Mouse (Mus musculus): ENCODE results near the gene Bco1. TPM values are rescaled to one million over a fixed set of nuclear protein-coding genes. Genes with fewer than 3 reads are reported as not detected.

Bco1 gene
- total RNA-seq, 2 experiments from 2014 or later: not detected

DNA sequence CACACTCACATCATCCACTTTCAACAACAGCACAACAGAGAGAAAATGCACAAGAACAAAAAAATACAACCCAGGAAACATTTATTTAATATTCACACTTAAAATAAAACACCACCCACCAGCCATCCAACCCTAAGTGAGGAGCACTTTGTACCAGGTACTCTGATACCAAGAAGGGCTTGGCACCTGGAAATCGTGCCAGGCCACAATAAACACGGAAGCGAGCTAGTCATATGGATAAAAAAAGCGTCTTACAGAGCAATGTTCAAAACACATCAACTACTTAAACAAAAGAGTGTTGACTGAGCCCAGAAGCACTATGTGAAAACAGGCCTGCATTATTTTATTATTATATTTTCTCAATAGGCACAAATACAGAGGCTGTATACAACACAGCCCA is 60.5 kb downstream of the Bco1 start:
- no peak for DNase-seq

DNA sequence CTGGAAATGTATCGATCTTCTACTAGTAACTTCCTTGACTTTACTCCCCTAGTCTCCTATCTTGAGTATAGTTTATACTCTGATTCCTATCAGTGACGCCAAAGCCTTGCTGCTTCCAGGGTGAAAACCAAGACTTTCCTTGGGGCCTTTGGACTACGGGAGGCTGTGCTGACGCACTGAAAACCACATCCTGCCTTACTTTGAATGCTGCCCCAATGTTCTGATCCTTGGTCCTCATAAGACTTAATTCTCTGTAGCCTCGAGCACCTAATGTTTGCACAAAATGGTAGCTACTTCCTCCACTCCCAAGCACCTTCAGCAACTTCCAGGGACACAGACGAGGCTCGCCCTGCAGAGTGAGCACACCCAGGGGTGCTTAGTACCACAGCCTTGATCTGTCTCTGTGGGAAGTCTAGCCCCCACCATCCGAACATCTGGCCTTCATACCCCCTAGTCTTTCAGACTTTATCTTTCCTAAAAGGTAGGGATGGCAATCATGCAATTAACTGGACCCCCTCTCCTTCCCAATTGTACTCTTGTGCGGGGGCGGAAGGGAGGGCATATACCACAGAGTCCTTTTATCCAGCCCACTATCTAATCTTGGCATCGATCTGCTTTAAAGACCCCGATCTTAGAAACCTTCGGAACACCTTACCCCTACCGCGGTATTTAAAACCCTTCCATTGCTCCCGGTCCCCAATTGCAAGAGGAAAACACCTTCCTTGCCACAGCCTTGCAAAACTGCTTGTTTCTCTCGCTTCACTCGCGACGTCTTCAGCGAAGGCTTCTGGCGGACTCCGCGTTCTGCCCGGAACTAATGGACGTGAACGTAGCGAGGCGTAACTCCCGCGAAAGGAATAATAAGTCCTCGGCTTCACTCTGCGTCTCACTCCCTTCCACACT is 61.5 kb downstream of the Bco1 start:
- no peak for DNase-seq

DNA sequence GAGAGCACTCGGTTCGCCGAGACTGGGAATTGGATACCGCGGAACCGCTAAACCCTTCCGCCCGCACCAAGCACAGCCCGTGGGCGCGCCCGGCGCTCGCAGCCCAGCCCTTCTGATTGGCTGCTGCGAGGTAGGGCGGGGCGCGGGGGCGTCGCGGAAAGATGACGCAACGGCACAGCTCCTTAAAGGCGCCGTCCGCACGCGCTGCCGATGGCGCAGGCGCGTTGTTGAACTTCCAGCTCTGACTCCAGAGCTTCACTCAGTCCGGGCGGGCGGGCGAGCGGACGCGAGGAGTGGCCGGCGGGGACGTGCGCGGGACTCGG is 62.1 kb downstream of the Bco1 start:
- DNase-seq: peak; percentile 96

DNA sequence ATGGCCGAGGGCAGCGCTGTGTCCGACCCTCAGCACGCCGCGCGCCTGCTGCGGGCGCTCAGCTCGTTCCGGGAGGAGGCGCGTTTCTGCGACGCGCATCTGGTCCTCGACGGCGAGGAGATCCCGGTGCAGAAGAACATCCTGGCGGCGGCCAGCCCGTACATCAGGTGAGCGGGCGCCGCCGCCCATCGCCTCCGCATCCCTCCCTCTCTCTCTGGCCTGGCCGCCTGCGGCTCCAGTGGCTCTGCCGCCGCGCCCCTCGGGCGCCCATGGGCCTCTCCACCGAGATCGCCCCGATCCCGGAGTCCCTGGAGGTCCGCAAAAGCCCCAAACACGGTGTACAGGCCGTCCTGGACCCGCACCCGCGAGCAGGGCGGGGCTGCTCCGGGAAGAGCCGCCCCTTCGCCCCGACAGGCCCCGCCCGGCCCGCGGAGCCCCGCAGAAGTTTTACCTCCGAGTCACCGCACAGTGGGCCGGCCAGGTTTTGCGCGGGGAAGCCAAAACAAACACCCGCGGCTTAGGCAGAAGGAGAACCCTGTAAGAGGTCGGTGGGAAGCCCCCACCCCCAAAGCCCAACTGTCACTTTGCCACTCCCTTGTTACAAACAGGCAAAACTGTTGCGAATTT is 62.6 kb downstream of the Bco1 start, which contains the start of gene Gan:
Gan (plus strand) TSS at position 1 of the 627 bp plus-strand sequence.
- peak; percentile 24 for DNase-seq

DNA sequence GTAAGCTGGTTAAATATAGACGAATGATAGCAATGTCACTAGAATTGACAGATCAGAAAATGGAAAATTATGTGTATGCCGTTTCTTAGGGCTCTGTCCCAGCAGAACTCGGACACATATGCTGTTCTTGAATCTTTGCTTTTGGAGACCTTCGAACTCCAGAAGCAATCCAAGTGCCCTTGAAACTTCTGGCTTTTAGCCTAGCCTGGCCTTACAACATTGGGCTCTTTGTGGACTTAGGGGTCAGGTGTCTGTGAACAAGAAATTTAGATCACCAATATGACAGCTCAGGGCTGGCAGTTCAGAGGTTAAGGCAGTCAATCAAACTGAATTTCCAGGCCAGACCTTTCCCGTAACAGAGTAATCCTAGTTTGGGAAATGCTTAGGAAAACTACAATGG is 63.4 kb downstream of the Bco1 start:
- DNase-seq: no peak

DNA sequence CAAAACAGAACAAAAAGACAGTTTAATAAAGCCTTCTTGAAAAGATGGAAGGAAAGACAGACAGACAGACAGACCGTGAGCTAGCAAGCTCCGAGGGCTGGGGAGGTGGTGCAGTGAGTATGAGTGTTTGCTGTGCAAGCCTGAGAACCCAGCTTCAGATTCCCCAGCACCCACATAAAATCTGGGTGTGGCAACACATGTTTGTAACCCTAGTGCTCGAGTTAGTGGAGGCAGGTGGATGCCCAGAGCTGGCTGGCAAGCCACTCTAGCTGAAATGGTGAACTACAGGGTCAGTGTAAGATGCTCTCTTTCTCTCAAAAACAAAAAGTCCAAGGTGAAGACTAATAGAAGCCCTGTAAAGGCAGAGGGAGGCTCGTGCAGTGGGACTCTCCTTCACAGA is 69.3 kb downstream of the Bco1 start:
- DNase-seq: no peak

DNA sequence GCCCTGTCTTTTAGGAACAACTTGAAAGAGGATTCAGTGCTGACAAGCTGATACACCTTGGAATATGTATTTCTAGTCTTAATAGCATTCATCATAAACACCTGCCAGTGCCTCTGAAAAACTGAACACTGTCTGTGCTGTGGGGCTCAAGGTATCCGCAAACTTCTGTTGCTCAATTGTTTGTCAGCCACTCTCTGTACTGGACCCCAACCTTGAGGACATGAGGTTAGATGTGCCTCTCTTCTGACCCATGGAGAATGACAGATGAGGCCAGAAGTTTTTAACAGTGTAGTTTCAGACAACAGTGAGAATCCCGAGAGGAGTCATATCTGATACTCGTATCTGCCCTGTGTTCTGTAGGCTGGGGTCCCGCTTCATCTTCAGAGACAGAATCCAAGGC is 69.9 kb downstream of the Bco1 start:
- no peak for DNase-seq

DNA sequence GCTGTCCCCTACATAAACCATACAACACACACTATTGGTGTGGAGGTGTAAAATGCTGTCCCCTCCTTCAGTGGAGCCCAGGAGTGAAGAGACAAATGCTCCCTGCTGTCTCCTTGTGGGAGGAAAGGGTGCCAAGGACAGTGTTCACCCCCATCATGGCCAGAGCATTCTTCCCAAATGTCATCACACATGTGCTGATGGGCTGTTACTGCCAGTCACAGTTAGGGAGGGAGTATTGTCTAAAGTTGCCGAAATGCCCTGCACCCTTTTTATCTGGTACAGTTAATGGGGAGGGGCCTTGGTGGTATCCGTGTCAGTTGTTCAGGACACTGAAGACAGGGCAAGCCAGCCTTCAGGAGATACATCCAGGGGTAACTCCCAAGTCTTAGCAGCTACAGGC is 70.9 kb downstream of the Bco1 start:
- no peak for DNase-seq

DNA sequence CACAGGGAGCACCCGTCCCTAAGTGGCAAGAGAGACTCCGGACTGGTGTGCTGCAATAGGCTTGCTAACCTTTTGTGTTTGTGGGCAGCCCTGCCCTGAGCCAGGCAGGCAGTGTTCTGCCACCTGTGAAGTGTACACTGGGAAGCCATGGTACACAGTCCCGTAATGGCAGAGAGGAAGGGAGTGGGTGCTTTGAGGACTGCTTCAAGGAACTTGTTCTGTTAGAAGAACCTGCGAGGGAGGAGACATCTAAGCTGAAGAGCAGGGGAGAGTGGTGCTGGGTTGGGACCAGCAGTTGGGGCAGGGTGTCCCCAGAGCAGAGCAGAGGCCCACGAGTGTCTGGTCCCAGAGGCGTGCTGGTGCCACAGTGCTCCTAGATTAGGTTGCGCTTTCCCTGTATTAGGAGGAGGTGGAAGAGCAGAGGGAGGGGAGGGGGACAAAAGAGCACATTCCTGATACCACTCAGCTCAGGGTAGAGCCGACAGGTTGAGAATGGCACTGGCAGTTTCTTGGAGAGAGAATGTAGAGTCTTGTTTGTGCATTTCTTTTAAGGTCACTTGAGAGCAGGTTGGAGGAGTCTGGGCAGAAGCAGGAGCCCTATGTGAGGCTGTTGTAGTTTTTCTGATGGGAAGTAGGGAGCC is 71.7 kb downstream of the Bco1 start:
- DNase-seq: no peak

DNA sequence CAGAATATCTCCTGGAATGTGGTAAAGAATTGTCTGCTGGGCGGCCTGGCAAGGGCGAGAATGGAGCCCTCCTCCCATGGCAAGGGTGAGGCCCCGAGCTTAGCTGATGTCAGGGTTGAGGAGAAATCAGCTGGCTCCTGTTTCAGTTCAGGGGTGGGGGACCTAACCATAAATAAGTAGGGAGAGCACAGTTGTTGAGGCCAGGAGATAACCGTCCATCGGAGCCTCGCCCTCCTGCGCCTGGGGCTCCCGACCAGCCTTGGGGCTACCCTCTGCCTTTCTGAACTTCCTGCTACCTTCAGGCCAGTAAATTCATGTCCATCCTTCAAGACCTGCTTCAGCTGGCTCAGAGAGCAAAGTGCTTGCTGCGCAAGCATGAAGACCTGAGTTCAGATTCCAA is 72.7 kb downstream of the Bco1 start:
- peak; percentile 15 for DNase-seq

DNA sequence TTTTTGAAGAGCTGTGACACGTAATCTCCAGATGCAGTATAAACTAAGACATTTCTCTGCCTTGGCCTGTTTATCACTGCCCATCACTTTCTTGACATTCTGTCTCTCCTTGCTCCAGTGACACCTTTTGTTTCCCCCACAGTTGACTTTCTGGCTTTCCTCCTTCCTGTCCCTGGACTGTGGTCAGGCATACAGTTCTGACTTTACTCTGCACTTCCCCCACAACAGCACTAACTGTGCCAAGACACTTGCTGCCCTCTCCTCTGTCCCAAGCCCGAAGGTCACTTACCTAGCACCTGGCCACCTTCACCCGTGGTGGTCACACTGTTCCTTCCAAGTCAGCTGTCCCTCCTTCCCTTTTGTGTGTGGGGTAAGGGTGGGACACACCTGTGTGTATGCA is 76.2 kb downstream of the Bco1 start:
- DNase-seq: no peak

DNA sequence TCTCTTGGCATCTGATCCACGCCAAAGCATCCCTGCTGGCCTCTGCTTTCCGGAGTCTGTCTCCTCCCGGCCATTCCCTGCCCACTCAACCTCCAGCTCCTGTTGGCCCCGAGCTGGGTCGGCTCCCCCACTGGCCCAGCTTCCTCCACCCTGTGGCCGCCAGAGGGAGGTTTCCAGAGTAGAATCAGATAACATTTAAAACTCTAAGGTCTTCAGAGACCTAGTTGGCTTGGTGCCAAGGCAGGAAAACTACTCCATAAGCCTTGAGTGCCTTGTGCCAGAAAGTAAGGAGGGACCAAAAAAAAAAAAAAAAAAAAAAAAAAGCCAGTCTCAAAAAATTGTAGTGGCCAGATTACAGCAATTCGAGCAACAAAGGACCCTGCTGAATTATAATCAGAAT is 77.2 kb downstream of the Bco1 start:
- peak; percentile 12 for DNase-seq

DNA sequence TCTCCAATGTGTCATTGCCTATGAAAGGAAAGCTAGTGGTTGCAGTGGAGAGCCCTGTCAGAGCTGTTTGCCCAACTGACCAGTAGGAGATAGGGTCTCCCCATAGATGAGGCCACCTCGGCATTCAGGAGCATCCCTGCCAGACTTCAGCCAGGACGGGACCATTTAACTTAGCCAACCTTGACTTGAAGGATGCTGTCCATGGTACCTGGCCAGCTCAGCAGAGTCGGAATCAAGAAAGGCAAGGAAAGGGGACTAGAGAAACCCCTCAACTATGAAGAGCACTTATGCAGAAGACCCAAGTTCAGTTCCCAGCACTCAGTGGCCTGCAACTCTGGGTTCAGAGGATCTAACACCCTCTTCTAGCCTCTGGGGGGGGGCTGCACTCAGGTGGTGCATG is 78.0 kb downstream of the Bco1 start:
- DNase-seq: no peak

DNA sequence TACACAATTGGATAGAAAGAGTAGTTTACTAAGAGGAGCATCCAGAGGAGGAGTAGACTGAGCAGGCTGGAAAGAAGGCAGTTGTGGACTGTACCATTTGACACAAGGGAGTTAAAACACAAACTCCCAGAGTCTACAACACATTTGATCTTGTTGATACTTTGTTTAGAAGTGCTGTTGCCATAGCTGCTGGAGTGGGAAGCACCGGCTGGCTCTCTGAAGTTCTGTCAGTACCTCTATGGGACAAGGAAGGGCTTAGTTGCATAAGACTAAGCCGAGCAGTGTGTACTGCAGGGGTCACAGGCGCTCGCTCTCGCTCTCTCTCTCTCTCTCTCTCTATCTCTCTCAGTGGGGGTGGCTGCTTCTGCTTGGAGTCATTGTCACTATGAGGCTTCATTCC is 78.9 kb downstream of the Bco1 start:
- DNase-seq: no peak

DNA sequence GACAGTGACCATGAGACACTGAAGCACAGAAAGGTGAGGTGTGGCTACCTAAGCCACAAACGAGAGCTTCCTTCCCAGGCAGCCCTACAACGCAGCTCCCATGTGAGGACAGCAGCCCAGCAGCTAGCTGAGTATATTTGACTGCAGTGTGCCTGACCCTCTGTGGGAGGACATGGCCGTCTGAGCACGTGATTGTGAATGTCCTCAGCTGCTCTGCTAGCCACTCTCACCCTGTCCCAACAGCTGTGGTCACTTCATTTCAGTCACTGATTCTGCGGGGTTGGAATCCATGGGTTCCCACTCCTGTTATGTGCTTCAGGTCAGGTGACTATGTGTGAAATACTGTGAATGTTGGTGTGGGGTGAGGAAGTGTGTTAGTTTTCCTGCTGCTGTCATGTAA is 80.7 kb downstream of the Bco1 start:
- DNase-seq: no peak

DNA sequence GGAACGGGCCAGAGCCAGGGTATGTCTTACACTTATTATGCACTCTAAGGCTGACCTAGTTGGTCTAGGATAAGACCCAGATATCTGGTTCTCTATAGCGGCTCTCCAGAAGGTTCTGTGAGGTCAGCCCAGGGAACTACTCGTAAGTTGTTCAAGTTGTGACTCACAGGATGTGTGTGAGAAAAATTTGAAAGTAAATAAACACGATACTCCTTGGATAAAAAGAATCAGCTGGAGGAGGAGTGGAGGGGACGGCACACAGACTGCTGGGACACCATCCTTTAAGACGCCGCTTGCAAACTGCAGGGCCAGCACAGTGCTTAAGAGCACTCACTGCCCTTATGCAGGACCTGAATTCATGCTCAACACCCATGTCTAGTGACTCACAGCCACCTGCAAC is 81.6 kb downstream of the Bco1 start:
- no peak for DNase-seq

DNA sequence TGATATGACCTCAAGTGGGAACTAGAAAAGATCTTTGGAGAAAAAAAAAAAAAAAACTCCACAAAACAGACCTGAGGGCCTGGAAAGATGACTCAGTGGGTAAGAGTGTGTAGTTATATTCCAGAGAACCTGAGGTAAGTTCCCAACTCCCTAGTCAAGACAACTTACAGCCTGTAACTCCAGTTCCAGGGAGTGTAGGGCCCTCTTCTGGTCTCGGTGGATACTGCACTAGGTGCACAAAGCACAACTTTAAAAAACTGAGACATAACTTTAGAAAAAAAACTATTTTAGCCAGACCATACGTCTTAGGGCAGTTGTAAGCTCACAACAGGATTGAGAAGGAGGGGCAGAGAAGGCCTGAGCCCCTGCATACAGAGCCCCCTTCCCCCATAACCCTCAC is 82.4 kb downstream of the Bco1 start:
- DNase-seq: no peak

DNA sequence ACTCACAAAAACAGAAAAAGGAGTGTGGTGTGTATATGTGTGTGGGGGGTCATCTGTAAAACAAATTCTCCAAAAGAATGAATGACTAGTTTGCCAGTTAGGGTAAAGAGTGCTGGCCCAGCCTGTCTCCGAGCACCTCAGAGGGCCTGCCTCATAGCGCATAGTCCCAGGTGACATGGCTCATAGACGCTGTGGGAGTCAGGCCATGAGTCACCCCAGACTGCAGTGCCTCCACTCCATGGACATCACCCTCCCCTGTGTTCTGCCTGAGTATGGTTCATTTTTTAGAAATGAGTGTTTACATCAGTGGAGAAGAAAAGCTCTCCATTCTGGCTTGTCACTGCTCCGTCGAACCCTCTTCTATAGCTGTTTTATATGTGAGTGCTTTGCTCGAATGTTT is 83.0 kb downstream of the Bco1 start:
- no peak for DNase-seq

DNA sequence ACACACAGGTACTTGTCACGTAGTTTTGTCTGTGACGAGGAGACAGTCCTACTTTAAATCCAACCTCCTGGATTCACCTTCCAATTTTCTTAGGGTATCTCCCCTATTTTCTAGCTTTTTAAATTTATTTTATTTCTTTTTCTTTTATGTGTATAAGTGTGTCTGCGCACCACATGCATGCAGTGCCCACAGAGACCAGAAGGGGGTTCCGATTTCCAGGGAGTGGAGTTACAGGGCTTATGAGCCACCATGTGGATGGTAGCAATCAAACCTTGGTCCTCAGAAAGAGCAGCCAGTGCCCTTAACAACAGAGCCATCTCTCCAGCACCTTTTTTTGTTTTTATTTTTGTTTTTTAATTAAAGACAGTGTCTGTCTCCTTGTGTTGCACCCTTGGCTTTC is 87.1 kb downstream of the Bco1 start:
- DNase-seq: no peak
